Mouse (Mus musculus) cerebellum, adult 8-10 months (tissue): Measurements from ENCODE around the gene Zmynd19.

ENCODE experiments used
- DNase-seq: peaks from one replicate; pipeline ENCODE4 v3.0.0; 2022

The Zmynd19 gene

DNA sequence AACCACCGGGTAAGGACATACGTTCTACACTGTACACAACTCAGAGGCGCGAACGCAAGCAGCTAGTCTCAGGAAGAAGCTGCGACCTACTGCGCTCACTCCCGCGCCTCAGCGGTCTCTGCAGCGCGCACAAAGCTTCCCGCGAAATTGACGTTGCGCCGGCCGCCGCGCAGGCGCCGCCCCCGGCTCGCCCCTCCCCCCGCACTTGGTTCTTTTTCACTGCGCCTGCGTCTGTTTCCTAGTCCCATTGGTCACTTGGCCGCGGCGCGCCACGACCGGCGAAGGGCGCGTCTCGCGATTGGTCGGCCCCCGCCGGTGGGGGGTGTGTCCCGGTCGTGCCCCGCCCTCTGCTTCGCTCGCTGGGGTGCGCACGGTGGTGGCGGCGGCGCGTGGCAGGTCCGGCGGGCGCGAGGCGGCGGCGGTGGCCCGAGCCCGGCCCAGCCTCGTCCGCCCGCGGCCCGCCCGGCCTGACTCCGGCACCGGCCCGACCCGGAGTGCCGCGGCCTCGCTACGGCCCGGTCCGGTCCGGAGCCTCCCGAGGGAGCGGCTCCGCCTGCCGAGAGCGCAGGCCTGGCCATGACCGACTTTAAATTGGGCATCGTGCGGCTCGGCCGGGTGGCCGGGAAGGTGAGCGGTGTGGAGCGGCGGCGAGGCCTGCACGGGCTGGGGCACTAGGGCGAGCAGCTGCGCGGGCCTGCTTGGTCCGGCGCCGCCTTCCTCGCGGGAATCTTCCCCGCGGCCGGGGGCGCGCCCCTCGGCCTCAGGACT lies at the start of gene Zmynd19:
Gene Zmynd19, plus strand, starts transcription at position 372 of the 768 bp plus-strand sequence.
- DNase-seq = peak; percentile 99

DNA sequence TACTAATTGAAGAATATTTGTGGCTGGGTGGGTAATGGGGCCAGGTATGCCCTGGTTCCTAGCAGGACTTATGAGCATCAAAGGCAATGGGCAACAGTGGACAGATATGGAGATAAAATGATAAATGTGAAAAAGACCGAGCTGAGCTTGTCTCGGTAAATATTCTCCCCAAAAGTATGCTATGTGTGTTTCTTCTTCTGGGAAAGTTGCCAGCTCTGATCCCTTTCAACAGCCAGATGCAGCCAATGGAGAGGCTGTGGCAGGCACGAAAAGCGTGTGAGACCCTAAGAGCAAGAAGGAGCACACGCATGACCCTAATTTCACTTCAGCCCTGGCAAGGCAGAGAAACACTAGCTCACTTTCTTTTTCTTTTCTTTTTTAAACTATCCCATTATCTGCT lies 48.5 kb upstream of the Zmynd19 start:
- DNase-seq = no peak

DNA sequence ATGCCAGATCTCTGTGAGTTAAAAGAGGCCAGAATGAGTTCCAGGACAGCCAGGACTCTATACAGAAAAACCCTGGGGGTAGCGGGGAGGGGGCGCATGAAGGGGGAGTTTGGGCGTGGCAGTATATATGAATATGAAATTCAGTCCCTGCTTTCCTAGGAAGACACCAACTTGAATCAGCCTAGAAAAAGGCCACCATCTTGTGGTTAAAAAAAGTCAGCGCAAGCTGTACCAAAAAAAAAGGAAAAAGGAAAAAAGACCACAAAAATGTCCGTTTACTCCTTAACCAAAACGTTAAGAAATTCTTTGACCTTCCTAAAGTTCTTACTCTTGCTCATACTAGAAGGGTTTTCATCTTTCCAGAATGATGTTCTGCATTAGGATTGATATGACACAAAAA lies 46.6 kb upstream of the Zmynd19 start:
- DNase-seq = no peak

DNA sequence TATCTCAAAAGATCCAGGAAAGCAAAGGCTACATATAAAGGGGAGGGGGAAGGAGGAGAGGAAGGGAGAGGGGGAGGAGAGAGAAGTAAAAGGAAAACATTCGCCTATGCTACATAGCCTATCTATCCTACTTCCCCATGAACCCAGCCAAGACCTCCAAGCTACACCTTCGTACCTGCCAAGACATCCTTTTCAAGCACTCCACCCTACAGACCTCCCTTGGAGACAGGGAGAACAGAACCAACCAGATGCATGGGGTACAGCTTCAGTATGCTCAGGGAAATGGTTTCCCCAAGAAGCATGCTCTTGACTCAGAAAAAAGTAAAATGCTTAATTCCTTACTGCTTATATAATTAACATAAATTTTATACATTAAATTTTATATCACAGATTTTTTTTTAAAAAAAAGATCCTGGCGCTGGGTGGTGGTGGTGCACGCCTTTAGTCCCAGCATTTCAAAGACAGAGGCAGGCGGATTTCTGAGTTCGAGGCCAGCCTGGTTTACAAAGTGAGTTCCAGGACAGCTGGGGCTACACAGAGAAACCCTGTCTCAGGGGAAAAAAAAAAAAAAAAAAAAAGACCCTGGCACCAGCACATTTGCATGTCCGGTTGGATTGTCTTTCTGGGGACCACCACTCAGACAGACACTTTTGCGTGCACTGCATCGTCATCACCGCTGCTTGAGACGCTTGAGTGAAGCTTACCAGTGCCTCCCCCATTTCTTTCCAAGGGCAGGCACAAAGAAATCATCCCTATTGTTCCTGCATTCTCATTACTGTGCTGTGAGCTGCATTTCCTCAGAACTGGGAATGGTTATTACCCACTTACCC lies 44.6 kb upstream of the Zmynd19 start:
- no peak for DNase-seq

DNA sequence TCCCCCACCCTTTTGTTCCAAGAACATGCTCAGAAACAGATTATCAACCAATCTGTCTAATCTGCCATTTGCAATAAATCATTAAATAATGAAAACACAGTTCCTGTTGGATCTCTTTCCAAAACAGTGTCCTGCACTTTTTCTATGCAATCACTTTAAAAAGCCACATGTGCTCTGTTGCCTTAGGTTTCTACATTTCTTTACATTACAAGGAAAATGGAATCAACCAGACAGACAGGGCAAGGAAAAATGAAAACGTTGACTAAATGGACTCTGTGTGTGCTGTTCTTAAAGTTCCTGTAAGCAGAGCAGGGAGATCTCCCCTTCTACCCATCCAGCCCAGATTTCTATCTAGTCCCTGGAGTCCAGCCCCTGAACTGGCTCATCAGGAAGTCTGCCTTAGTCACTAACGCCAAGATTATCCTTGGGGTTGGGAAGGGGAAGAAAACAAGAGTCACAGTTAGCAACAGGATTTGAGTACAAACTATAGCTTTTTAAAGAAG lies 43.9 kb upstream of the Zmynd19 start:
- DNase-seq = no peak

DNA sequence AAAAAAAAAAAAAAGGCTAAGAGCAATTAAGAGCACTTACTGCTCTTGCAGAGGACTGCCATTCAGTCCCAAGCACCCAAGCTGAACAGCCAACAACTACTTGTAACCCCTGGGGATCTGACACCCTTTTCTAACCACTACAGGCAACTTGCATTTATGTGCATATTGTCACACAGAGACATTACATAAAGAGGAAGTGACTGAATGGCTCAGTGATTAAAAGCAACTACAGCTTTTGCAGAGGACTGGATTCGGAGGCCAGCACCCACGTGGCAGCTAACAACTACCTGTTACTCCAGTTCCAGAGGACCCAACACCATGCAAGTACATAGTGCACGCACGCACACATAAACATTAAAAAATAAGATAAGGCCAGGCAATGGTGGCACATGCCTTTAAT lies 39.1 kb upstream of the Zmynd19 start:
- no peak for DNase-seq

DNA sequence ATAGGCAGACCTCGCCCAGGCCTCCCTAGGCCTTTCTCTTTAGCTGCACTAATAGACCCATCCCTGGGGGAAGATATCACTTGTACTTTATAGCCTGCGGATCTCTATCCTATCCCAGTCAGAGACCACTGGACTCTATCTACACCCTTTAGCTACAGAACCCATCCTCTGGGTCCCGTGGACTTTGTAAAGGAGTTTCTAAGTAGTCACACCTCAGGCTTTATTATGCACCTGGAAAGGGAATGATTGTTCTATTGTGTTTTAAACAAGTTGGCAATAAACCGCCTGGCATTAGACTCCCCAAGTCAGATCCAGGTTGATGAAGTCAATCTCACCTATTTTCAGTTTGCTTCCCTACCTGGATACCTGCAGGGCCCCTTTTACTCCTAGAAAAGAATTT lies 37.4 kb upstream of the Zmynd19 start:
- DNase-seq = no peak

DNA sequence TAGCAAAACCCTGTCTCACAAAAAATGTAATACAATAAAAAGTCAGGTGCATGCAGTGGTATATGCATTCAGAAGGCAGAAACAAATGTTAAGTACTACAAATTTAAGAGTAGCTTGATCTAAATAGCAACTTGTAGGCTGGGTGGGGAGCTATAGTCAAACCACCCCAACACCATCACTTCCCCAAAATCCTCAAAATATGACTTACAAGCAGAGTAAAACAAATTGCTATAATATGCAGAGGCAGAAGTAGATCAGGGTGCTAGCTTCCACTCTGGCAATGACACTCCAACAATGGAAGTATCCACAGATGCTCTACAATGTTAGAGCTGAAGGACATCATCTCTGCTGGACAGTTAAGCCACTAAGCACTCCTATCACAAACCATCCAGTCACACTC lies 37.0 kb upstream of the Zmynd19 start:
- no peak for DNase-seq

DNA sequence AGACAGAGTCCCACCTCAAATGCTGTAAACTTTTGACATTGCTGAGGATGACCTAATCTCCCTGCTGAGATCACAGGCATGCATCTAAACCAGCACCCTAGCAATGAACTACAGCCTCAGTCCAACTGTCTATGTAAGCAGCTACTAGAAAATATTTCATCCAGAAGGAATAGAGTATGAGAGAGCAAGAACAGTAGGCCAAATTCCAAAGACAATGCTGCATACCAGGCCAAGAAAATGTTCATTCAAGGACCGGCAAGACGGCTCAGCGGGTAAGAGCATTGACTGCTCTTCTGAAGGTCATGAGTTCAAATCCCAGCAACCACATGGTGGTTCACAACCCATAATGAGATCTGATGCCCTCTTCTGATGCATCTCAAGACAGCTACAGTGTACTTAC lies 34.8 kb upstream of the Zmynd19 start:
- no peak for DNase-seq

DNA sequence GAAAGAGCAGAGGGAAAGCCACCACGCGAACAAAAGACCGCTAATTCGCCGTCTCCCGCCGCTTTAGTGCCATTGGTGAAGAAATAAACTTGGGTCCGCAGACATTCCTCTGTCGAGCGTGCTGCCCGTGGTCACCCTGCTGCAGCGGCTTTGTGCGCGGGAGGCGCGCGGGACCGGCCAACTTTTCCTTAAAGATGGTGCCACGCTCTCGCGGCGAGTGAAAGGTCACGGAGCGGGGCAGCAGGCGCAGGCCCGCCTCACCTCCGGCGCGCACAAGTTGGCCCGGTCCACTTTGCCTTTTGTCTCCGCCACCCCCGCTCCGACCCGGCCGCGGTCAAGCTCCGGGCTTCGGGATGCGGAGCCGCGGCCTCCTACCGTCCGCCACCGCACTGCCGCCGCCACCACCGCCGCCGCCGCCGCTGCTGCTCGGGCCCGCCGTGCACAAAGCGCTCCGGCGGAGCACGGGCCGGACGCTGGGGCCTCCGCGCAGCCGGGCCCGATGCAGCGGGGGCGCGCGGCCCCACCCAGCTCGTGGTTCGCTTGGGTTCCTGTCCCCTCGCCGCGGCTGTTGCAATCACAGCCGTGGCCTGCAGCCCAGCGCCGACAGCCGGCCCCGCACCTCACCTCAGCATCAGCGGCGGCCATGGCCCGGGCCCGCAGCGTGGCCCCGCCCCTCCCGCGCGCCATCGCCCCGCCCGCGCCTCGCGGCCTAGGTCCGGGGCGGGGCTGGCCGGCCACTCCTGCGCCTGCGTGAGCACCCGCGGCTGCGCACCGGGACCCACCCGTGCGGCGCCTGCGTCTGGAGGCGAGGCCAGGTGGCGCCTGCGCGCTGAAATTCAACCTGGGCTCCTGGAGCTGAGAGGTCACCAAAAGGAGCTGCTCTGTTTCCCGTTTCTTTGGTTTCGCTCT lies 30.4 kb upstream of the Zmynd19 start, which contains the start of gene Ehmt1:
Gene Ehmt1, minus strand, starts transcription at position 685 of the 909 bp plus-strand sequence.
- DNase-seq = peak; percentile 94

DNA sequence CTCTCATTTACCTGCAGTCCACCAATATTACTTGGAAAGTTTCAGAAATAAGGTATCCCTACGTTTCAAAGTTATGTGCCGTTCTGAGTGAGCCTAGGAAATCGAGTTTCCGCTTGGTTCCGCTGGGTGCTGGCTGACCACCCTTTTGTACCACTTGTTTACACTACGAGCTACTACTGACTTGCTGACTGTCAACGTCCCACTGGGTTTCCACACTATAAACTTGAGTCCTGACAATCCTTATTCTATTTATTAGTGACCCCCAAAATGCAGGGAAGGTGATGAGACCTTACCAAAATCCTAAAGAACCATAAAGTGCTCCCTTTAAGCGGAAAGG lies 29.8 kb upstream of the Zmynd19 start:
- no peak for DNase-seq

DNA sequence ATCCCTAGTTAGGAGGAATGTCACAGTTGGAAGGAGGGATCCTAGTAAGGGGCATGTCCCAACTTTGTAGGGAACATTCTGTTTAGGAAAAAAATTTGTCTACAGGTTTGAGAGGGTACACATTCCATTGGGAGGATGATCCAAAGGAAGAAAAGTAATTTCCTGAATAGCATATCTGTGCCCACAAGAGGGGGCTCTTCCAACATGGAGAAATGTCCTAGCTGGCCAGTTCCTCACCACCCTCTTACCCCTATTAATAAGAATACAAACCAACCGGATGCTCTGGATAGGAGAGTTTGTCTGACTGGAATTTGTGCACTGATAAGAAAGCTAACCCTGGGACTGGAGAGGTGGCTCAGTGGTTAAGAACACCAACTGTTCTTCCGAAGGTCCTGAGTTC lies 26.0 kb upstream of the Zmynd19 start:
- DNase-seq = no peak

DNA sequence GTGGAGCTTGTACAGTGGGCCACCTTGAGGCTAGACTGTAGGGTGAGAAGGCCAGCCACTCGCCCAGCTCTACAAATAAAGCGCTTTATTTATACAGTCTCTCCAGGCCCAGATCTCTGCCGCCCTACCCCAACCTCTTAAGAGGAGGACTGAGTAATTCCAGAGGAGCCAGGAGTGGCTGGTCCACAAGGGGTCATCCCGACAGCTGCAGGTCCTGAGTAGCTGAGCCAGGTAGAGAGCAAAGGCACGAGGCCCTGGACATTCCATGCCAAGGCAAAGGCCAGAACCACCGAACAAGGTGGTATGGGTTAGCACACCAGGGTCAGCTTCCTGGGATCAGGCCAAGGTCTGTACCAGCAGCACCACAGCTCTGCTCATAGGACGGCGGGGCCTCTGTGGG lies 24.3 kb upstream of the Zmynd19 start:
- DNase-seq = no peak

DNA sequence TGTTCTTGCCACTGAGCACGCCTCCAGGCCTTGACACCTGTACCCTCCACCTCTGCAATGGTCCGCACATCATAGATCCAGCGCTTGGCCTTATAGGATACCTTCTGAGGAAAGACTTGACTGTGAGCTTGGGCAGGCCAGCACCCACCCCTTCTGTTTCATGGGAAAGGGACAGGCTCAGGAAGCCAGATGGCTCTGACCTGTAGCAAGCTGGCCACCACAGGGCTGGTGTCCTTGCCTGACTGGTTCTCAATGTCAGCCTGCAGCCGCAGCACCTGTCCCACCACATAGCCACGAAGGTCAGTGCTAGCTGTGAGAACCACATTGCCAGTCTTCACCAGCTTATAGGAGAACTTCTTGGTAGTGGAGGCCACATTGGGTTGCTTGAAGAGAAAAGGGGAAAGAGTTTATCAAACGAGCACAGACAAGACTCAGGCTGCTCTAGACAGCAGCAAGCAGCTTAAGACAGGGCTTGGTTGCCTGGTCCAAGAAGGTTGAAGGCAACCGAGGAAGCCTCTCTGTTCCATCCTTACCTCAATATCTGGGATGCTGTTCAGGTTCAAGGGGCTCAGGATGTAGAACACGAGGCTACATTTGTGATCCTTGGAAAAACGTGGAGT lies 23.1 kb upstream of the Zmynd19 start:
- DNase-seq = no peak

DNA sequence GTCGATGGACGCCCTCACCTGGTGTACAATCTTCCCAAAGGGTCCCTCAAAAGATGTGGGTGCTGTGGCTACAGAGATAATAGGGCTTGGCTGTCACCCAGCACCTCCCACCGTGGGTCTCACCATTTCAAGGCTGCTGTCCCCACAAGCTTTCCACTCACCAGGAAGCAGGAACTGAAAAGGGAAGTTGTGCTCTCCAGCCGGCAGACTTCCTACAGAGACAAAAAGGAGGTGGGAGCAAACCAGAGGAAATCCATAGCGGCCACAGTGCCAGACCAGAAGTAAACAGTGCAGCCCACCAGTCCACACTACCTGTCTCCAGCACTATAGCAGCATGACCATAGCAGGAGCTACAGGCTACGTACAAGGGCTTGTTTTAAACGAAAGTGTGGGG lies 22.6 kb upstream of the Zmynd19 start:
- DNase-seq = no peak

DNA sequence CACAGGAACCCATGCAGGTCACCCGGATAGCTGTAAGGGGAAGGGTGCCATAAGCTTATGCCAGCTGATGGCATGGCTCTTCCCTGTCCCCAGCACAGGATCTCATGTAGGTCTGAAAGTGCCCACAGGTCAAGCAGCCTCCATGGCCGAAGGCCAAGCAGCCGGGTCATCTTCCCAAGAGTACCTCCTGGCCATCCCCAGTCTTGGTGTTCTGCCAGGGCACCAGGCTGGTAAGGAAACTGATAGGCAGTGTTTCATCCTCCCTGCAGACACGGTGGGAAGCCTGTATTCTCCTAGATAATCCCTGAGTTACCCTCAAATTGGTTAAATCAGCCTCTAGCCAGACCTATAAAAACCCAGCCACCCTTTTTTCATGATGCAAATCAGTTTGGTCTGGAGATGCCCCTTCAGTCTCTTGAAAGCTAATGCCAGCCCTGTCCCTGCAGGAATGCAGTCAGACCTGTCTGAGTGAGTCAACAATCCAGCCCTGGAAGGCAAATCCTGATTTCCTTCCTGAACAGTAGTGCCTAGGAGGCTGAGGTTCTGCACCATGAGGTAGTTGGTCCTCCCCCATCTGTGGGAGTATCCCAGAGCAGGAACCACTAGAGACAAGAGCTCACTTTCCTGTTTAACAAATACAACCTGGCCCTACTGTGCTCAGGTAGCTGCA lies 21.6 kb upstream of the Zmynd19 start:
- DNase-seq = peak; percentile 33

DNA sequence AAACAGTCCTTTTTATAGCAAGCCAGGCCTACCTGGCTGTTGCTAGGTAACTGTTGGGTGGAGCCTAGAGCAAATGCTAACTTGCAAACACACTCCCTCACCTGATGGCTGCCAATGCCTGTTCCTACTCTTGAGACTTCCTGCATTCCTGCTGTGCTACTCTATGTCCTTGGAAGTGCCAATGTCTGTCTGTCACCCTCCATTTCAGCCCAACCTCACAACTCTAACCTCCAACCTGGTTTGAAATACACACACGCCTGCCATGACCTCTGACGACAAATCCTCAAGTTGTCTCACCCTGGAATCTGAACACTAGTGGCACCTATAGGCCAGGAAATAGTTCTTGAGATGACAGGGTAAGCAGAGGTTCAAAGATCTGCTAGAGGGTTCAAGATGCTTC lies 20.5 kb upstream of the Zmynd19 start:
- DNase-seq = no peak

DNA sequence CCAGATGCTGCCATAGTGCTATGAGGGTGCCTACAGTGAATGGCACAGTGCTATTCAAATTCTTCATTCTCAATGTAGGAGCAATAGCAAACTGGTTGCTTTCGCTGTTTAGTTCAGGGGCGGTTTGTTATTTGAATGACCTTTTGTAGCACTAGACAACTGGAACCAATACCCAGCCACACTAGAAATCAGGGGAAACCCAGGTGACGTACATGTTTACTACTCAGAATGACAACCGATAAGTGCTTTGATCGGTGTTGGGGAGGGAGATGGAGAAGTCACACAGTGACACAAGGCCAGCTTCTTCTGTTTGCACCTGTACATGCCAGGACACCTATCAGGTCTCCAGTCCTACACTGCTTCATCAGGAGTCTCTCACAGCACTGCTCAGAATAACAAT lies 20.0 kb upstream of the Zmynd19 start:
- no peak for DNase-seq

DNA sequence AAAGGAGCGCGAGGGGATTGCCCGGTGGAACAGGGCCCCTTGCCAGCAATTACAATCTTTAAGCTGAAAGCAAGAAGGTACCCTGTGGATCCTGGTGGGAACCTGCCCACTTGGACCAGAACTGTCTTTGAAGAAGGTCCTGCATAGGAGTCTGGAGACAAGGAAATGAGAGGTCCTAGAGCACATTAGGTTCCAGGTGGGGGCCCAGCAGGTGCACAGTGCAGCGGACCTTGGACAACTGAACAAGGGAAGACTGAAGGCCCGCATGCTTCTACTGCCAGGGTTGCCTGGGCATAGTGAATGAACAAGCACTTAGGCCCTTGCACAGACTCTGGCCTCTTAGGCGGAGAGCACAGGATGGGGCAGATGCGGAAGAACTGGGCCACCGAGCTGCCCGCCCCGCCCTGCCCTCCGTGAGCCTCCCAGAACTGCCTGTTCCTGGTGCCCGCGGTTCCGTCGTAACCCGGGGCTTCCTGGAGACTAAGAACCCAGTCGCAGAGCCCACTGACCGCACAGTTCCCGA lies 15.1 kb upstream of the Zmynd19 start:
- peak; percentile 52 for DNase-seq

DNA sequence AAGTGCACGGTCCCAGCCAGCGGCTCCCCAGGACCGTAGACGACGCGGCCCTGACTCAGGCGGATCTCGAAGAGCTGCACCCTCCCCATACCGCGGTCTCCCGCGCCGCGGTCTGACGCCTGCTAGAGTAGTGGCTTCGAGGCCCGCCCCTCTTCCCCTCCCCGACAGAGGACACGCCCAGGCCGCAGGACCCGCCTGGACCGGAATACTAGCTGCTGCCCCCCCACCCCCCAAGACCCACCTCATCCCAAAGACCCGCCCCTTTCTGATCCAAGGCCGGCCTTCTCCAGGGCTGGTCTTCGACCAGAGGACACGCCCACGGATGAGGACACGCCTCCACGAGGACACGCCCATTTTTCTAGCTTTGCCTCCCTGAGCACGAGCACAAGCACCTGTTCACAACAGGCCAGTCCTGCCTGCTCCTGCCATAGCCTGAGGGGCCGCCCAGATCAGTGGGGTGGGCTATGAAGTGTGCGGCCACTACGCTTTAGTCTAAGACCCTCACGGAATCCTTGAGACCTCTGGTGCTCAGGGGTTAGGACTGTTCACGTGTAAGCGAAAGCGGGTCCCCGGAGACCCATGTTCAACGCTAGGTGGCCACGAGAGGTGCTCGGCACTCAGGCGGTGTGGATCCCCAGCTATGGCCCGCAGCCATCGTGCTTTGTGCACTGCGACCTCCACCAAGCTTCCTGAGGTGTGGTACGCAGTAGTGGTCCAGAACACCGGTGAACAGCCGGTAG lies 14.4 kb upstream of the Zmynd19 start, which contains the start of gene Arrdc1:
Gene Arrdc1, minus strand, starts transcription at position 196 of the 740 bp plus-strand sequence.
- DNase-seq = peak; percentile 84

DNA sequence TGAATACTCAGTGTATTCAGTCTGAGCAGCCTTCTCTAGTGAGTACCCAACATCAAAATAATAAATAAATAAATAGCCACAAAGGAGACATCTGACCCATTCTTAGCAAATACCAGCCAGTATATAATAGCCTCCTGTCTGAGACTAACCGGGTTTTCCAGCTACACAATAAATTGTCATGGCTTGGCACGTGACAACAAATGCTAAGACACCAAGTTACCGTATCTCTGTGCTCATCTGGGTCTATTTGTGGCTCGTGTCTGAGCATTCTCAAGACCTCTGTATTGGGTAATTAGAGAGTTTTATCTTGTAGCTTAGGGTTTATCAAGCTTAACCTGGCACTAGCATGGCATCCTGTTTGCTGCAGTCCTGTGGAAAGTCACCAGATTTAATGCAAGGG lies 7.5 kb upstream of the Zmynd19 start:
- DNase-seq = no peak
